Mouse (Mus musculus): Measurements from ENCODE around the gene Rcvrn. TPM values are rescaled to one million over a fixed set of nuclear protein-coding genes. Genes with fewer than 3 reads are reported as not detected.

Gene Rcvrn
- polyA plus RNA-seq, 1 experiment from 2014 or later, result not detected

- WGBS, result 38% methylated on average over 5 of the region's 5 CpGs
- ATAC-seq (ENCODE audit: insufficient number of reproducible peaks, low FRiP score), result no peak; the same call in 1 of the 2 replicates
- H3K4me2 ChIP-seq, result peak overlapping the region; percentile 25; the same call in 1 of the 2 replicates
- no peak overlapping the region for H3K4me3 ChIP-seq
- no peak overlapping the region for H3K9ac ChIP-seq
- no peaks in the 10 kb centered on the region for H3K36me3 ChIP-seq
- H3K4me1 ChIP-seq (replicated peaks), result peaks cover 26% of the 10 kb centered on the region
- peak overlapping the region; percentile 65 for H3K27ac ChIP-seq (ENCODE audit: poor library complexity, severe bottlenecking)
- H3K27me3 ChIP-seq (replicated peaks), result no peaks in the 10 kb centered on the region
- H3K9me3 ChIP-seq (replicated peaks), result no peaks in the 10 kb centered on the region
Observed at GRCm38 (mm10) chr11:67672140-67672539, 23.0 kb upstream of the Rcvrn start.

GRCm38 (mm10) chr11:67675562-67676540, 19.3 kb upstream of the Rcvrn start:
- H3K4me3 ChIP-seq, result no peak overlapping the region
- peak; percentile 48; the same call in 1 of the 2 replicates for ATAC-seq (ENCODE audit: insufficient number of reproducible peaks, low FRiP score)
- H3K4me2 ChIP-seq, result no peak overlapping the region
- no peaks in the 10 kb centered on the region for H3K27me3 ChIP-seq (replicated peaks)
- 49% methylated on average over 12 of the region's 12 CpGs for WGBS
- H3K9ac ChIP-seq, result no peak overlapping the region
- H3K36me3 ChIP-seq, result no peaks in the 10 kb centered on the region
- H3K9me3 ChIP-seq (replicated peaks), result no peaks in the 10 kb centered on the region
- peaks cover 16% of the 10 kb centered on the region for H3K4me1 ChIP-seq (replicated peaks)
- H3K27ac ChIP-seq (ENCODE audit: poor library complexity, severe bottlenecking), result no peak overlapping the region

GRCm38 (mm10) chr11:67679300-67679699, 15.8 kb upstream of the Rcvrn start:
- H3K36me3 ChIP-seq, result no peaks in the 10 kb centered on the region
- H3K4me1 ChIP-seq (replicated peaks), result no peaks in the 10 kb centered on the region
- 62% methylated on average over 5 of the region's 5 CpGs for WGBS
- no peak for ATAC-seq (ENCODE audit: insufficient number of reproducible peaks, low FRiP score)
- no peak overlapping the region for H3K27ac ChIP-seq (ENCODE audit: poor library complexity, severe bottlenecking)
- H3K9me3 ChIP-seq (replicated peaks), result no peaks in the 10 kb centered on the region
- no peak overlapping the region for H3K4me3 ChIP-seq
- no peaks in the 10 kb centered on the region for H3K27me3 ChIP-seq (replicated peaks)
- H3K9ac ChIP-seq, result no peak overlapping the region
- H3K4me2 ChIP-seq, result no peak overlapping the region

GRCm38 (mm10) chr11:67679930-67680329, 15.2 kb upstream of the Rcvrn start:
- H3K4me1 ChIP-seq (replicated peaks), result no peaks in the 10 kb centered on the region
- WGBS, result 82% methylated on average over 2 of the region's 2 CpGs
- H3K4me2 ChIP-seq, result no peak overlapping the region
- no peak overlapping the region for H3K9ac ChIP-seq
- H3K27me3 ChIP-seq (replicated peaks), result no peaks in the 10 kb centered on the region
- no peak overlapping the region for H3K27ac ChIP-seq (ENCODE audit: poor library complexity, severe bottlenecking)
- no peaks in the 10 kb centered on the region for H3K36me3 ChIP-seq
- no peak overlapping the region for H3K4me3 ChIP-seq
- no peak for ATAC-seq (ENCODE audit: insufficient number of reproducible peaks, low FRiP score)
- H3K9me3 ChIP-seq (replicated peaks), result no peaks in the 10 kb centered on the region

GRCm38 (mm10) chr11:67681871-67682270, 13.3 kb upstream of the Rcvrn start:
- no peaks in the 10 kb centered on the region for H3K4me1 ChIP-seq (replicated peaks)
- H3K27ac ChIP-seq (ENCODE audit: poor library complexity, severe bottlenecking), result no peak overlapping the region
- no peak overlapping the region for H3K9ac ChIP-seq
- no peaks in the 10 kb centered on the region for H3K36me3 ChIP-seq
- H3K4me2 ChIP-seq, result no peak overlapping the region
- no peaks in the 10 kb centered on the region for H3K9me3 ChIP-seq (replicated peaks)
- no peak overlapping the region for H3K4me3 ChIP-seq
- H3K27me3 ChIP-seq (replicated peaks), result no peaks in the 10 kb centered on the region
- WGBS, result 63% methylated on average over 3 of the region's 3 CpGs
- ATAC-seq (ENCODE audit: insufficient number of reproducible peaks, low FRiP score), result no peak

GRCm38 (mm10) chr11:67686109-67686508, 9.0 kb upstream of the Rcvrn start:
- H3K36me3 ChIP-seq, result no peaks in the 10 kb centered on the region
- H3K9me3 ChIP-seq (replicated peaks), result no peaks in the 10 kb centered on the region
- WGBS, result 85% methylated on average over 2 of the region's 2 CpGs
- H3K27ac ChIP-seq (ENCODE audit: poor library complexity, severe bottlenecking), result no peak overlapping the region
- no peaks in the 10 kb centered on the region for H3K27me3 ChIP-seq (replicated peaks)
- H3K9ac ChIP-seq, result no peak overlapping the region
- no peaks in the 10 kb centered on the region for H3K4me1 ChIP-seq (replicated peaks)
- H3K4me2 ChIP-seq, result no peak overlapping the region
- ATAC-seq (ENCODE audit: insufficient number of reproducible peaks, low FRiP score), result no peak
- H3K4me3 ChIP-seq, result no peak overlapping the region

GRCm38 (mm10) chr11:67712976-67713375, 17.9 kb downstream of the Rcvrn start:
- H3K27ac ChIP-seq (ENCODE audit: poor library complexity, severe bottlenecking), result no peak overlapping the region
- no peaks in the 10 kb centered on the region for H3K4me1 ChIP-seq (replicated peaks)
- no peaks in the 10 kb centered on the region for H3K27me3 ChIP-seq (replicated peaks)
- H3K36me3 ChIP-seq, result no peaks in the 10 kb centered on the region
- H3K4me3 ChIP-seq, result no peak overlapping the region
- H3K9me3 ChIP-seq (replicated peaks), result no peaks in the 10 kb centered on the region
- no peak for ATAC-seq (ENCODE audit: insufficient number of reproducible peaks, low FRiP score)
- H3K9ac ChIP-seq, result no peak overlapping the region
- WGBS, result 84% methylated on average over 4 of the region's 4 CpGs
- no peak overlapping the region for H3K4me2 ChIP-seq

GRCm38 (mm10) chr11:67715382-67715781, 20.3 kb downstream of the Rcvrn start:
- 81% methylated on average over 4 of the region's 4 CpGs for WGBS
- H3K4me3 ChIP-seq, result no peak overlapping the region
- H3K4me2 ChIP-seq, result no peak overlapping the region
- no peak overlapping the region for H3K9ac ChIP-seq
- H3K27ac ChIP-seq (ENCODE audit: poor library complexity, severe bottlenecking), result no peak overlapping the region
- no peaks in the 10 kb centered on the region for H3K27me3 ChIP-seq (replicated peaks)
- no peak for ATAC-seq (ENCODE audit: insufficient number of reproducible peaks, low FRiP score)
- no peaks in the 10 kb centered on the region for H3K36me3 ChIP-seq
- no peaks in the 10 kb centered on the region for H3K9me3 ChIP-seq (replicated peaks)
- no peaks in the 10 kb centered on the region for H3K4me1 ChIP-seq (replicated peaks)

- ATAC-seq (ENCODE audit: insufficient number of reproducible peaks, low FRiP score), result no peak
- H3K36me3 ChIP-seq, result no peaks in the 10 kb centered on the region
- peaks cover 6% of the 10 kb centered on the region for H3K4me1 ChIP-seq (replicated peaks)
- WGBS, result 57% methylated on average over 5 of the region's 5 CpGs
- no peaks in the 10 kb centered on the region for H3K9me3 ChIP-seq (replicated peaks)
- no peaks in the 10 kb centered on the region for H3K27me3 ChIP-seq (replicated peaks)
- H3K4me2 ChIP-seq, result no peak overlapping the region
- H3K9ac ChIP-seq, result no peak overlapping the region
- no peak overlapping the region for H3K27ac ChIP-seq (ENCODE audit: poor library complexity, severe bottlenecking)
- H3K4me3 ChIP-seq, result no peak overlapping the region
Observed at GRCm38 (mm10) chr11:67721485-67721884, 26.4 kb downstream of the Rcvrn start.

GRCm38 (mm10) chr11:67722399-67723156, 27.5 kb downstream of the Rcvrn start:
- H3K4me2 ChIP-seq, result no peak overlapping the region
- no peaks in the 10 kb centered on the region for H3K9me3 ChIP-seq (replicated peaks)
- WGBS, result 72% methylated on average over 7 of the region's 7 CpGs

More at GRCm38 (mm10) chr11:67722399-67723156, 27.5 kb downstream of the Rcvrn start:
- H3K9ac ChIP-seq, result no peak overlapping the region
- no peak overlapping the region for H3K4me3 ChIP-seq
- H3K4me1 ChIP-seq (replicated peaks), result peaks cover 10% of the 10 kb centered on the region
- H3K36me3 ChIP-seq, result no peaks in the 10 kb centered on the region
- H3K27me3 ChIP-seq (replicated peaks), result no peaks in the 10 kb centered on the region
- H3K27ac ChIP-seq (ENCODE audit: poor library complexity, severe bottlenecking), result no peak overlapping the region
- ATAC-seq (ENCODE audit: insufficient number of reproducible peaks, low FRiP score), result no peak
